Mouse (Mus musculus) olfactory bulb, adult 2 months (tissue): ENCODE data around the gene Oasl2.

Experiments used
- CTCF ChIP-seq: fragments of 200-500 bp; IDR thresholded peaks from 2 replicates; pipeline ENCODE4 v1.5.1; 2012; ENCODE audit warnings: low read depth, mild to moderate bottlenecking, low read length, moderate library complexity; ENCODE audit not compliant: insufficient read depth
- POLR2A ChIP-seq: fragments of 200-500 bp; IDR thresholded peaks from 2 replicates; pipeline ENCODE4 v1.6.1; 2012; ENCODE audit warnings: mild to moderate bottlenecking, low read depth, low read length, moderate library complexity; ENCODE audit not compliant: insufficient read depth

DNA sequence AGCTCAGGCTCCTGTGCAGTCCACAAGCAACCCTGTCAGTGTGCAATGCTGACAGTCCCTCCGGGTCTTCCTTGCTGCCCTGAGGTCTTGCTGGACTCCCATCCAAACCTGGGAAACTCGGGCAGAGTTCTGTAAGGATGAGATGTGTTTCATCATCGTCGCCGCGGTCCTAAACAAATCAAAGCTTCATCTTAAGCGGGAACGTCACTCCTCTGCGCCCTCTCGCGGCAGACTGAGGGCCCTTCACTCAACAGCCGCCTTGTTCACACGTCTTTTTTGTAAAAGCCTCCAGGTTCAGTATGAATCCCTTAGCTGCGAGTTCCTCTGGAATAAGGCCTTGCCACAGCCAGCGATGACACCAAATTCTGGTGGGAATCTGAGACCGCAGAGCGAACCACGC, 37.5 kb upstream of the Oasl2 start:
- TF ChIP-seq CTCF (peak; percentile 63; the same call in 1 of the 2 replicates), POLR2A (no peak)
